Mouse (Mus musculus) heart, embryonic 14.5 days (tissue): ENCODE results near the gene Mrrf. TPM values are rescaled to one million over a fixed set of nuclear protein-coding genes. Genes with fewer than 3 reads are reported as not detected.

ENCODE experiments used
- ATAC-seq: fragments of 200-750 bp; cut with Nextera tagmentation; 2 replicates; pipeline ENCODE4 v1.8.0; 2017; ENCODE audit warnings: low read depth, moderate TSS enrichment; ENCODE audit not compliant: insufficient number of reproducible peaks, insufficient read depth, low FRiP score
- H3K27ac ChIP-seq, 2 experiments: fragments of 200-500 bp in 1 of 2; fragments of 300-500 bp in 1 of 2; sonication (generic) in 1 of 2; replicated peaks in 1 of 2; 2 replicates each; pipeline ENCODE4 v1.5.1; 2012 to 2014; ENCODE audit warnings: low read depth in 2 of 2, low read length in 2 of 2, control low read depth in 1 of 2, mild to moderate bottlenecking in 1 of 2, mixed read lengths in 1 of 2; ENCODE audit not compliant: control insufficient read depth in 1 of 2, insufficient read depth in 1 of 2
- H3K27me3 ChIP-seq: fragments of 300-500 bp; sonication (generic); 2 replicates; pipeline ENCODE4 v1.6.1; 2014; ENCODE audit warnings: mild to moderate bottlenecking, low read length, control low read depth; ENCODE audit not compliant: control insufficient read depth, insufficient read depth
- H3K36me3 ChIP-seq: fragments of 300-500 bp; sonication (generic); 2 replicates; pipeline ENCODE4 v1.6.1; 2014; ENCODE audit warnings: mild to moderate bottlenecking, control low read depth, low read length, mixed read lengths; ENCODE audit not compliant: control insufficient read depth, insufficient read depth
- H3K4me1 ChIP-seq, 2 experiments: fragments of 200-500 bp in 1 of 2; fragments of 300-500 bp in 1 of 2; sonication (generic) in 1 of 2; 2 replicates each; pipeline ENCODE4 v1.6.1; 2012 to 2014; ENCODE audit warnings: low read length in 2 of 2, control low read depth in 1 of 2, mixed read lengths in 1 of 2; ENCODE audit not compliant: control insufficient read depth in 2 of 2, insufficient read depth in 2 of 2
- H3K4me2 ChIP-seq: fragments of 300-500 bp; sonication (generic); 2 replicates; pipeline ENCODE4 v1.6.1; 2014; ENCODE audit warnings: mild to moderate bottlenecking, low read length
- H3K4me3 ChIP-seq, 2 experiments: fragments of 200-500 bp in 1 of 2; fragments of 300-500 bp in 1 of 2; sonication (generic) in 1 of 2; 2 replicates each; pipeline ENCODE4 v1.5.1; 2012 to 2014; ENCODE audit warnings: low read length in 2 of 2, mild to moderate bottlenecking in 2 of 2, control low read depth in 1 of 2, low read depth in 1 of 2, moderate library complexity in 1 of 2; ENCODE audit not compliant: control insufficient read depth in 1 of 2, insufficient read depth in 1 of 2
- H3K9ac ChIP-seq: fragments of 300-500 bp; sonication (generic); 2 replicates; pipeline ENCODE4 v1.6.1; 2014; ENCODE audit warnings: mild to moderate bottlenecking, low read length
- H3K9me3 ChIP-seq: fragments of 300-500 bp; sonication (generic); 2 replicates; pipeline ENCODE4 v1.6.1; 2016; ENCODE audit warnings: low read length, control low read depth; ENCODE audit not compliant: control insufficient read depth
- whole genome bisulfite sequencing: fragments of 180-500 bp; shearing (Covaris S2); extraction: QIAGEN DNeasy Blood & Tissue Kit; methylation state at CpG from one replicate; pipeline ENCODE4 v1.1.7; 2014; 5-methylcytosine and 5-hydroxymethylcytosine counted together
- polyA plus RNA-seq: library from polyadenylated mRNA; unstranded; fragments of >200 nt; fragmentation: Nextera tagmentation; extraction: Ambion mirVana; gene quantifications from 2 replicates; pipeline ENCODE4 v1.2.1, GENCODE M21; 2014

The Mrrf gene
- polyA plus RNA-seq, 1 experiment from 2014 or later = 45.1 TPM

- peak overlapping the region in 1 of 2 experiments; percentile 70; a peak in 2 of 4 replicates for H3K27ac ChIP-seq
- 0 out of 2 replicates have a peak, but pooled peaks have one; percentile 13 for ATAC-seq
- H3K9me3 ChIP-seq = no peaks in the 10 kb centered on the region
- WGBS = 41% methylated on average over 7 of the region's 7 CpGs
- no peak overlapping the region for H3K9ac ChIP-seq
- peaks cover 37 to 43% of the 10 kb centered on the region in 2 experiments for H3K4me1 ChIP-seq
- no peaks in the 10 kb centered on the region for H3K27me3 ChIP-seq
- no peak overlapping the region for H3K4me3 ChIP-seq
- H3K4me2 ChIP-seq = no peak overlapping the region
- H3K36me3 ChIP-seq = peaks cover 4% of the 10 kb centered on the region; the same call in 1 of the 2 replicates
These were observed 98.6 kb downstream of the Mrrf start for GRCm38 (mm10) chr2:36234526-36235368.

GRCm38 (mm10) chr2:36235917-36236316, 99.7 kb downstream of the Mrrf start:
- no peaks in the 10 kb centered on the region for H3K9me3 ChIP-seq
- H3K9ac ChIP-seq = no peak overlapping the region
- H3K27me3 ChIP-seq = no peaks in the 10 kb centered on the region
- ATAC-seq = peak; percentile 70
- H3K4me3 ChIP-seq = no peak overlapping the region
- 6% methylated on average over 4 of the region's 4 CpGs for WGBS
- H3K27ac ChIP-seq = peak overlapping the region; percentile 43 to 70
- H3K4me2 ChIP-seq = 0 out of 2 replicates have a peak overlapping the region, but pooled peaks have one; percentile 11
- peaks cover 10% of the 10 kb centered on the region; the same call in 1 of the 2 replicates for H3K36me3 ChIP-seq
- peaks cover 33 to 37% of the 10 kb centered on the region in 2 experiments for H3K4me1 ChIP-seq

GRCm38 (mm10) chr2:36236889-36237288, 100.7 kb downstream of the Mrrf start:
- WGBS = 66% methylated on average over 5 of the region's 5 CpGs
- Histone ChIP-seq H3K27ac (peak overlapping the region in 1 of 2 experiments; percentile 70; a peak in 2 of 4 replicates), H3K4me3 (no peak overlapping the region), H3K9ac (no peak overlapping the region), H3K9me3 (no peaks in the 10 kb centered on the region), H3K4me1 (peaks cover 31 to 37% of the 10 kb centered on the region in 2 experiments), H3K36me3 (peaks cover 10% of the 10 kb centered on the region; the same call in 1 of the 2 replicates), H3K4me2 (no peak overlapping the region), H3K27me3 (no peaks in the 10 kb centered on the region)
- no peak for ATAC-seq

- no peak overlapping the region for H3K4me3 ChIP-seq
- H3K4me1 ChIP-seq = peaks cover 30 to 37% of the 10 kb centered on the region in 2 experiments
- H3K27ac ChIP-seq = no peak overlapping the region
- ATAC-seq = no peak
- WGBS = 78% methylated on average over 6 of the region's 6 CpGs
- no peak overlapping the region for H3K9ac ChIP-seq
- H3K9me3 ChIP-seq = no peaks in the 10 kb centered on the region
- H3K27me3 ChIP-seq = no peaks in the 10 kb centered on the region
- peaks cover 11% of the 10 kb centered on the region; the same call in 1 of the 2 replicates for H3K36me3 ChIP-seq
- H3K4me2 ChIP-seq = no peak overlapping the region
These were observed 101.4 kb downstream of the Mrrf start for GRCm38 (mm10) chr2:36237557-36237956.

GRCm38 (mm10) chr2:36238467-36238866, 102.3 kb downstream of the Mrrf start:
- H3K4me1 ChIP-seq = peaks cover 30 to 37% of the 10 kb centered on the region in 2 experiments
- no peak for ATAC-seq
- no peak overlapping the region for H3K4me3 ChIP-seq
- H3K9me3 ChIP-seq = no peaks in the 10 kb centered on the region
- 67% methylated on average over 3 of the region's 3 CpGs for WGBS
- peaks cover 16% of the 10 kb centered on the region for H3K36me3 ChIP-seq
- no peaks in the 10 kb centered on the region for H3K27me3 ChIP-seq
- no peak overlapping the region for H3K4me2 ChIP-seq
- no peak overlapping the region for H3K27ac ChIP-seq
- H3K9ac ChIP-seq = no peak overlapping the region

- 77% methylated on average over 2 of the region's 2 CpGs for WGBS
- Histone ChIP-seq H3K27ac (no peak overlapping the region), H3K4me3 (no peak overlapping the region), H3K4me1 (peaks cover 30 to 35% of the 10 kb centered on the region in 2 experiments), H3K9me3 (no peaks in the 10 kb centered on the region), H3K9ac (no peak overlapping the region), H3K4me2 (no peak overlapping the region), H3K36me3 (peaks cover 16% of the 10 kb centered on the region), H3K27me3 (no peaks in the 10 kb centered on the region)
- no peak for ATAC-seq
These were observed 102.8 kb downstream of the Mrrf start for GRCm38 (mm10) chr2:36238951-36239350.
